11 mouse cellular contexts compared by ENCODE assay signal in genomic region chr1:156937436-156937835, GRCm38 (mm10). TPM values are rescaled to one million over a fixed set of nuclear protein-coding genes. Genes with fewer than 3 reads are reported as not detected.
DNase-seq lines count a peak whose midpoint lies in the region; ATAC-seq and TF ChIP-seq lines count a peak whose summit lies in the region.
"Had no signal": no experiment of that assay in that cellular context is flagged by ENCODE, and none has a peak within 500 bp of the region (broad histone marks: within the 10 kb centered on the region; RNA-seq: fewer than 3 reads in every experiment).

No protein-coding gene starts in this region.

- no peak overlapping the region for H3K9ac ChIP-seq in hindbrain, embryonic 14.5 days
- no peak overlapping the region for H3K9ac ChIP-seq in liver, embryonic 16.5 days (ENCODE audit: low read depth, low read length)
- H3K9ac ChIP-seq: heart, embryonic 12.5 days; lung, embryonic 15.5 days had no signal

- H3K4me2 ChIP-seq in hindbrain, embryonic 14.5 days (replicated peaks): peak overlapping the region; percentile 79
- H3K4me2 ChIP-seq in liver, embryonic 16.5 days (ENCODE audit: low read depth, low read length): 0 out of 2 replicates have a peak overlapping the region, but pooled peaks have one; percentile 1

- WGBS in thymus, adult 2 months: 91% methylated on average over 7 of the region's 7 CpGs
- whole genome bisulfite sequencing in hindbrain, embryonic 14.5 days: 55% methylated on average over 7 of the region's 7 CpGs
- WGBS in liver, embryonic 16.5 days (ENCODE audit: insufficient replicate concordance): 31% methylated on average over 7 of the region's 7 CpGs

- H3K27ac ChIP-seq in thymus, adult 2 months (ENCODE audit: control insufficient read depth, insufficient read depth, low read length): no peak overlapping the region
- H3K27ac ChIP-seq in hindbrain, embryonic 14.5 days: no peak overlapping the region
- H3K27ac ChIP-seq in liver, embryonic 16.5 days (ENCODE audit: low read length): no peak overlapping the region
- H3K27ac ChIP-seq: lung, embryonic 15.5 days had no signal

- peak overlapping the region; percentile 3; the same call in 1 of the 2 replicates for H3K4me3 ChIP-seq in thymus, adult 2 months (ENCODE audit: control insufficient read depth, insufficient read depth, low read length)
- peak overlapping the region; percentile 95 for H3K4me3 ChIP-seq in hindbrain, embryonic 14.5 days (replicated peaks; ENCODE audit: low read length)
- H3K4me3 ChIP-seq in liver, embryonic 16.5 days (ENCODE audit: low read depth, low read length): no peak overlapping the region
- H3K4me3 ChIP-seq: heart, embryonic 12.5 days had no signal

- ATAC-seq in hindbrain, embryonic 14.5 days (ENCODE audit: low FRiP score): no peak
- no peak for ATAC-seq in liver, embryonic 16.5 days (ENCODE audit: low read depth)
- ATAC-seq: intestine, postnatal 0 days had no signal

- no peaks in the 10 kb centered on the region for H3K36me3 ChIP-seq in thymus, adult 2 months (ENCODE audit: control insufficient read depth, insufficient read depth, low read length)
- H3K36me3 ChIP-seq in hindbrain, embryonic 14.5 days (replicated peaks; ENCODE audit: control insufficient read depth, insufficient read depth): no peaks in the 10 kb centered on the region
- no peaks in the 10 kb centered on the region for H3K36me3 ChIP-seq in liver, embryonic 16.5 days (ENCODE audit: control insufficient read depth, insufficient read depth)
- H3K36me3 ChIP-seq: heart, embryonic 12.5 days; lung, embryonic 15.5 days had no signal

- TF ChIP-seq CTCF in thymus, adult 2 months (IDR thresholded peaks at IDR 0.05; ENCODE audit: borderline replicate concordance, control insufficient read depth, extremely low read depth, insufficient read depth, low read length, poor library complexity): no peak

- no peak for DNase-seq in thymus, adult 2 months
- no peak for DNase-seq in thymus, postnatal 36 days
- no peak for DNase-seq in hindbrain, embryonic 14.5 days (ENCODE audit: low spot score)
- DNase-seq in layer of hippocampus, adult 9-10 months (ENCODE audit: low spot score): no peak
- DNase-seq in T-cell, adult 2 months (ENCODE audit: low spot score): no peak
- DNase-seq in frontal cortex, postnatal 14 days (ENCODE audit: low spot score in 2 of 2): no peak
- DNase-seq: layer of hippocampus, adult 9-11 months had no signal

- no peaks in the 10 kb centered on the region for H3K9me3 ChIP-seq in hindbrain, embryonic 14.5 days (ENCODE audit: control insufficient read depth, low read length)
- H3K9me3 ChIP-seq in liver, embryonic 16.5 days (replicated peaks; ENCODE audit: control insufficient read depth, low read length): no peaks in the 10 kb centered on the region
- H3K9me3 ChIP-seq: heart, embryonic 12.5 days; lung, embryonic 15.5 days had no signal

- no peaks in the 10 kb centered on the region for H3K27me3 ChIP-seq in thymus, adult 2 months (ENCODE audit: control insufficient read depth, insufficient read depth, low read length)
- no peaks in the 10 kb centered on the region for H3K27me3 ChIP-seq in hindbrain, embryonic 14.5 days (ENCODE audit: control insufficient read depth, insufficient read depth, low read length)
- peaks cover 14% of the 10 kb centered on the region for H3K27me3 ChIP-seq in liver, embryonic 16.5 days (ENCODE audit: control insufficient read depth, insufficient read depth, low read depth, low read length)
- H3K27me3 ChIP-seq: heart, embryonic 12.5 days; lung, embryonic 15.5 days had no signal

- no peak for TF ChIP-seq POLR2A in thymus, adult 2 months (IDR thresholded peaks at IDR 0.05; ENCODE audit: control insufficient read depth, extremely low read depth, insufficient read depth, low read length, poor library complexity)

- H3K4me1 ChIP-seq in thymus, adult 2 months (replicated peaks; ENCODE audit: control insufficient read depth, insufficient read depth, low read length): peaks cover 12% of the 10 kb centered on the region
- peaks cover 14% of the 10 kb centered on the region for H3K4me1 ChIP-seq in hindbrain, embryonic 14.5 days (replicated peaks; ENCODE audit: control insufficient read depth, insufficient read depth, low read length)
- H3K4me1 ChIP-seq in liver, embryonic 16.5 days (ENCODE audit: control insufficient read depth, low read depth, low read length): peaks cover 14% of the 10 kb centered on the region

RNA-seq across cellular contexts. Expression of gene Ralgps2, which starts 2.0 kb away (rescaled TPM):
- 25.2 and 28.9 TPM in 2 replicates for polyA plus RNA-seq in thymus, adult 2 months (2012; rRNA removed)
- 85.6 and 89.5 TPM in 2 replicates for polyA plus RNA-seq in hindbrain, embryonic 14.5 days (2014; fragmentation: Nextera tagmentation; extraction: Ambion mirVana)
- 13.1 and 14.2 TPM in 2 replicates for polyA plus RNA-seq in liver, embryonic 16.5 days (2015; fragmentation: Nextera tagmentation; extraction: Ambion mirVana)
